Mouse (Mus musculus) MEL (cell line): ENCODE results near the gene Unc5cl. TPM values are rescaled to one million over a fixed set of nuclear protein-coding genes. Genes with fewer than 3 reads are reported as not detected.

Source experiments
- DNase-seq: peaks from one replicate; pipeline ENCODE4 v3.0.0; 2011; ENCODE audit warnings: low read depth, low spot score
- H3K27ac ChIP-seq: 2 replicates; pipeline ENCODE4 v1.5.1; 2012; ENCODE audit warnings: low read depth, mild to moderate bottlenecking, control low read depth, low read length, moderate library complexity; ENCODE audit not compliant: control insufficient read depth
- H3K27me3 ChIP-seq, 2 experiments: fragments of 150-350 bp in 1 of 2; sonication (generic) in 1 of 2; 2 replicates each; pipeline ENCODE4 v1.6.1; 2012; ENCODE audit warnings: low read length in 2 of 2, mild to moderate bottlenecking in 2 of 2, improper control_type of control experiment in 1 of 2, moderate library complexity in 1 of 2; ENCODE audit not compliant: insufficient read depth in 2 of 2, control insufficient read depth in 1 of 2
- H3K36me3 ChIP-seq, 2 experiments: 2 replicates each; pipeline ENCODE4 v1.6.1; 2012 to 2014; ENCODE audit warnings: low read length in 2 of 2, improper control_type of control experiment in 1 of 2, inconsistent platforms in 1 of 2, mild to moderate bottlenecking in 1 of 2; ENCODE audit not compliant: insufficient read depth in 2 of 2, control insufficient read depth in 1 of 2
- H3K4me1 ChIP-seq, 2 experiments: fragments of 150-350 bp in 1 of 2; sonication (generic) in 1 of 2; 2 replicates each; pipeline ENCODE4 v1.6.1; 2012; ENCODE audit warnings: low read length in 2 of 2, improper control_type of control experiment in 1 of 2, mild to moderate bottlenecking in 1 of 2; ENCODE audit not compliant: insufficient read depth in 2 of 2, control insufficient read depth in 1 of 2
- H3K4me3 ChIP-seq, 2 experiments: fragments of 150-350 bp in 1 of 2; sonication (generic) in 1 of 2; 2 replicates each; pipeline ENCODE4 v1.5.1; 2012; ENCODE audit warnings: low read depth in 2 of 2, low read length in 2 of 2, mild to moderate bottlenecking in 2 of 2, moderate library complexity in 2 of 2, control low read depth in 1 of 2, improper control_type of control experiment in 1 of 2; ENCODE audit not compliant: control insufficient read depth in 1 of 2, insufficient read depth in 1 of 2
- H3K79me2 ChIP-seq: 2 replicates; pipeline ENCODE4 v1.6.1; 2012; ENCODE audit warnings: mild to moderate bottlenecking, low read length, moderate library complexity; ENCODE audit not compliant: control insufficient read depth, poor library complexity, insufficient read depth
- H3K9ac ChIP-seq: 2 replicates; pipeline ENCODE4 v1.6.1; 2012; ENCODE audit warnings: low read depth, mild to moderate bottlenecking, control low read depth, low read length, moderate library complexity; ENCODE audit not compliant: control insufficient read depth, poor library complexity, severe bottlenecking
- H3K9me3 ChIP-seq: fragments of 150-350 bp; sonication (generic); replicated peaks from 2 replicates; pipeline ENCODE4 v1.6.1; 2012; ENCODE audit warnings: mild to moderate bottlenecking, low read length, improper control_type of control experiment, moderate library complexity; ENCODE audit not compliant: insufficient read depth
- CHD1 ChIP-seq: IDR thresholded peaks from 2 replicates; pipeline ENCODE4 v1.6.1; 2012; ENCODE audit warnings: low read depth, mild to moderate bottlenecking, inconsistent platforms, low read length, improper control_type of control experiment
- CHD2 ChIP-seq: IDR thresholded peaks from 2 replicates; pipeline ENCODE4 v1.6.1; 2011; ENCODE audit warnings: low read length, improper control_type of control experiment
- E2F4 ChIP-seq: IDR thresholded peaks from 2 replicates; pipeline ENCODE4 v1.6.1; 2011; ENCODE audit warnings: low read depth, low read length, improper control_type of control experiment, borderline replicate concordance
- EP300 ChIP-seq, 2 experiments: IDR thresholded peaks; 2 replicates each; pipeline ENCODE4 v1.6.1; 2011; ENCODE audit warnings: improper control_type of control experiment in 2 of 2, low read length in 2 of 2, low read depth in 1 of 2, mild to moderate bottlenecking in 1 of 2
- ETS1 ChIP-seq: IDR thresholded peaks from 2 replicates; pipeline ENCODE4 v1.6.1; 2012; ENCODE audit warnings: low read depth, mild to moderate bottlenecking, inconsistent platforms, low read length, improper control_type of control experiment, moderate library complexity
- GABPA ChIP-seq: IDR thresholded peaks from 2 replicates; pipeline ENCODE4 v1.6.1; 2012; ENCODE audit warnings: low read depth, mild to moderate bottlenecking, inconsistent platforms, low read length, improper control_type of control experiment, moderate library complexity
- GATA1 ChIP-seq: IDR thresholded peaks from 2 replicates; pipeline ENCODE4 v1.6.1; 2011; ENCODE audit warnings: low read depth, low read length, improper control_type of control experiment
- HCFC1 ChIP-seq: IDR thresholded peaks from 2 replicates; pipeline ENCODE4 v1.6.1; 2012; ENCODE audit warnings: low read depth, mild to moderate bottlenecking, inconsistent platforms, low read length, improper control_type of control experiment, moderate library complexity
- MAFK ChIP-seq: IDR thresholded peaks from 2 replicates; pipeline ENCODE4 v1.6.1; 2011; ENCODE audit warnings: low read depth, mild to moderate bottlenecking, low read length, improper control_type of control experiment, borderline replicate concordance
- MAX ChIP-seq: IDR thresholded peaks from 2 replicates; pipeline ENCODE4 v1.6.1; 2011; ENCODE audit warnings: low read length, improper control_type of control experiment
- MAZ ChIP-seq: IDR thresholded peaks from 2 replicates; pipeline ENCODE4 v1.6.1; 2012; ENCODE audit warnings: low read depth, mild to moderate bottlenecking, inconsistent platforms, low read length, improper control_type of control experiment
- MEF2A ChIP-seq: IDR thresholded peaks from 2 replicates; pipeline ENCODE4 v1.6.1; 2014; ENCODE audit warnings: low read depth, mild to moderate bottlenecking, inconsistent platforms, low read length, improper control_type of control experiment; ENCODE audit not compliant: poor library complexity, insufficient replicate concordance, severe bottlenecking; ENCODE audit errors: extremely low read depth
- MXI1 ChIP-seq: IDR thresholded peaks from 2 replicates; pipeline ENCODE4 v1.6.1; 2011; ENCODE audit warnings: mild to moderate bottlenecking, low read depth, low read length, improper control_type of control experiment
- NELFE ChIP-seq: IDR thresholded peaks from 2 replicates; pipeline ENCODE4 v1.6.1; 2011; ENCODE audit warnings: low read depth, low read length, improper control_type of control experiment
- NRF1 ChIP-seq: IDR thresholded peaks from 2 replicates; pipeline ENCODE4 v1.6.1; 2014; ENCODE audit warnings: low read depth, mild to moderate bottlenecking, inconsistent platforms, low read length, improper control_type of control experiment, moderate library complexity; ENCODE audit not compliant: poor library complexity, insufficient read depth, severe bottlenecking
- POLR2A ChIP-seq, 2 experiments: IDR thresholded peaks; 2 replicates each; pipeline ENCODE4 v1.6.1; 2011 to 2012; ENCODE audit warnings: low read length in 2 of 2, mild to moderate bottlenecking in 2 of 2, control low read depth in 1 of 2, improper control_type of control experiment in 1 of 2, low read depth in 1 of 2, moderate library complexity in 1 of 2; ENCODE audit not compliant: control insufficient read depth in 1 of 2, insufficient read depth in 1 of 2, poor library complexity in 1 of 2
- POLR2AphosphoS2 ChIP-seq: IDR thresholded peaks from 2 replicates; pipeline ENCODE4 v1.6.1; 2011; ENCODE audit warnings: low read length, improper control_type of control experiment
- POLR2AphosphoS5 ChIP-seq: IDR thresholded peaks from 2 replicates; pipeline ENCODE4 v1.6.1; 2012; ENCODE audit warnings: low read depth, borderline replicate concordance, mild to moderate bottlenecking, inconsistent platforms, low read length, moderate library complexity, mixed read lengths
- RCOR1 ChIP-seq: IDR thresholded peaks from 2 replicates; pipeline ENCODE4 v1.6.1; 2012; ENCODE audit warnings: low read depth, mild to moderate bottlenecking, inconsistent platforms, low read length, improper control_type of control experiment
- SIN3A ChIP-seq: IDR thresholded peaks from 2 replicates; pipeline ENCODE4 v1.6.1; 2012; ENCODE audit warnings: low read length, improper control_type of control experiment, inconsistent platforms
- TAL1 ChIP-seq: IDR thresholded peaks from 2 replicates; pipeline ENCODE4 v1.6.1; 2012; ENCODE audit warnings: mild to moderate bottlenecking, inconsistent platforms, low read length, moderate library complexity, mixed read lengths
- TBP ChIP-seq: IDR thresholded peaks from 2 replicates; pipeline ENCODE4 v1.8.0; 2011; ENCODE audit warnings: low read depth, low read length, improper control_type of control experiment
- TCF12 ChIP-seq: IDR thresholded peaks from 2 replicates; pipeline ENCODE4 v1.6.1; 2014; ENCODE audit warnings: low read depth, mild to moderate bottlenecking, inconsistent platforms, low read length, improper control_type of control experiment, moderate library complexity
- ZMIZ1 ChIP-seq: IDR thresholded peaks from 2 replicates; pipeline ENCODE4 v1.6.1; 2012; ENCODE audit warnings: low read depth, mild to moderate bottlenecking, inconsistent platforms, low read length, improper control_type of control experiment, moderate library complexity
- polyA plus RNA-seq, 2 experiments: library from polyadenylated mRNA; stranded (reverse) in 1 of 2; unstranded in 1 of 2; fragments of >175 nt in 1 of 2; fragments of >200 nt in 1 of 2; gene quantifications; 2 replicates each; pipeline versions ENCODE4 v1.2.1 to v1.2.4; 2012; ENCODE audit warnings: low replicate concordance in 2 of 2, low read depth in 1 of 2; ENCODE audit not compliant: insufficient read length in 2 of 2, insufficient read depth in 1 of 2, missing spikeins in 1 of 2
- total RNA-seq: library from RNA; depleted of rRNA; stranded (reverse); fragments of 300-350 nt; gene quantifications from 2 replicates; pipeline ENCODE4 v1.2.3, GENCODE M21; 2012

Unc5cl gene
- total and polyA plus RNA-seq, 3 experiments = 4.7 to 7.7 TPM; not detected in 1

DNA sequence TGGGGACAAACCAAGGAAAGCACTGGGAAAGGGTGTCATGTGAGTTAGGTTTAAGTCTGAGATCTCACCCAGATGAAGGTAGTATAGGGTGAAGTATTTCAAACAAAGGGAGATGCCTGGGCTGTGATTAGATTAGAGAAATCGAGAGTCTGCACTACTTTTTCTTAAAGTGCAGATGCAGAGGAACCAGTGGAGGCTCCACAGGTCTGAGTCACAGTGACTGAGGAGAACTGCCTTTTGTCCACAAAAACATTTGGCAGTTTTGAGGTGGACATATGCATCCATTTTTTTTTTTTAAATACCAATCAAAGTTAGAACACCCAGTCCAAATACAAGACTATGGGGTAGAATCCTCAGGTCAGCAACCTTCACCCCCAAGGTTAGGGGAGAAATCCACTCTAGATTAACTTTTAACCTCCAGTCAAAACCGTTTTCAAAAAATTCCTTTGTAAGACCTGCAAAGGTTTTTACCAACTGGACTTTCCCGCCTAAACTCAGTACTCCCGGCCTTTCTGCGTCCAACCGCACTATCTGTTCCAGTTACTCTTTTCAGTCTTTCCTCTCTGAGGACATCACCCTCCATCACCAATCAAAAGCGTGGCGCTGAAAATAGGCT is 46.7 kb upstream of the Unc5cl start:
- Histone ChIP-seq H3K27me3 (no peaks in the 10 kb centered on the region), H3K4me1 (peaks cover 7 to 24% of the 10 kb centered on the region in 2 experiments), H3K4me3 (peak overlapping the region; percentile 65 to 84), H3K79me2 (peaks cover 63% of the 10 kb centered on the region), H3K9ac (peak overlapping the region; percentile 98), H3K9me3 (no peaks in the 10 kb centered on the region), H3K27ac (peak overlapping the region; percentile 100), H3K36me3 (peaks cover 4 to 50% of the 10 kb centered on the region in 2 experiments; a peak in 3 of 4 replicates)
- peak; percentile 45; the same call in 1 of the 2 replicates for TF ChIP-seq CHD1
- TF ChIP-seq E2F4 = peak; percentile 80
- TF ChIP-seq TCF12 = no peak
- TF ChIP-seq MAX = 0 out of 2 replicates have a peak, but pooled peaks have one; percentile 26
- peak; percentile 47 for DNase-seq

DNA sequence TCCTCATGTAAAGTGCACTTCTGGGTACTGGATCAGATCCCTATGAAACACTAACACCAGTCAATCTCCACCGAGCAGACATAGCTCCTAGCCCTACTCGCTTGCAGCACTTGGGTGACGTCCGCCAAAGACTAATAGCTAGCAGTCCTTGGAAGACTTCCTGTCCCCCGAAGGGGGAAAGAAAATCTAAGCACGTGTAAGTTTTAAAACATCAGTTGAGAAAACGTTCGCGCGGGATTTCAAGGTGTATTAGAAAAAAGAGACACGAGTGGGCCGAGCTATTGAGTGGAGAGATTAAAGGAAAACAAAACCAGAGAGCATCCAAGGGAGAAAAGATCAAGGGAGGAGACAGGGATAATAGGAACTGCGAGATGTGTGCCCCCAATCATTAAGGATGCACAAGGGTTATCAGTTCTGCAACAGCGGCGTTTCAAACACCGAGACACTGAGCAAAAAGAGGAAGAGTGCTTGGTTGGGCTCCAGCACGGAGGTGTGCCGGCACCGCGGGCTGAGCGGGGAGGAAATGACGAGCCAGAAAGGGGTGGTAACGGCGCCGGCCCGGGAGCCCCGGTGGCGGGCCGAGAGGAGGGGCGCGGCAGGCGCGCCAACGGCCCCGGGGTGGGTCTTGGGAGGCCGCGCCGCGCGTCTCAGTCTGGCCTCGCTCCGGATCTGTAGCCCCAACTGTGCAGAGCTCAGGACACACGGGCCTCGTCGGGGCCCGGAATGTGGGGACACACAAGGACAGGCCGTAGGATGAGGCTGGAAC is 46.0 kb upstream of the Unc5cl start:
- peak overlapping the region; percentile 98 for H3K9ac ChIP-seq
- DNase-seq = peak; percentile 95
- TF ChIP-seq MEF2A = no peak
- TF ChIP-seq EP300 (IDR thresholded peaks at IDR 0.05; ENCODE audit: low read depth in 1 of 2, low read length in 2 of 2) = peak; percentile 47 to 80; a peak in 2 of 4 replicates
- peak; percentile 35; the same call in 1 of the 2 replicates for TF ChIP-seq NRF1
- peak; percentile 68; the same call in 1 of the 2 replicates for TF ChIP-seq POLR2AphosphoS2
- peak; percentile 38; the same call in 1 of the 2 replicates for TF ChIP-seq NELFE
- no peak; the same call in 1 of the 2 replicates for TF ChIP-seq TBP
- no peak for TF ChIP-seq GABPA
- TF ChIP-seq GATA1 = peak; percentile 84
- peak; percentile 82 for TF ChIP-seq TCF12
- peak; percentile 73 for TF ChIP-seq HCFC1
- 0 out of 2 replicates have a peak, but pooled peaks have one; percentile 49 for TF ChIP-seq RCOR1
- no peak for TF ChIP-seq MAFK
- TF ChIP-seq E2F4 = peak; percentile 82
- peak; percentile 80 for TF ChIP-seq ETS1
- TF ChIP-seq SIN3A = peak; percentile 83
- 0 out of 2 replicates have a peak, but pooled peaks have one; percentile 42 for TF ChIP-seq MAZ
- peak; percentile 75; the same call in 1 of the 2 replicates for TF ChIP-seq MXI1
- TF ChIP-seq ZMIZ1 = peak; percentile 71; the same call in 1 of the 2 replicates
- TF ChIP-seq POLR2AphosphoS5 = peak; percentile 22; the same call in 1 of the 2 replicates
- TF ChIP-seq POLR2A (IDR thresholded peaks at IDR 0.05; ENCODE audit: control insufficient read depth in 1 of 2, insufficient read depth in 1 of 2, low read depth in 1 of 2, low read length in 2 of 2, poor library complexity in 1 of 2) = peak in 1 of 2 experiments; percentile 65; a peak in 2 of 4 replicates
- TF ChIP-seq CHD2 = no peak
- peak; percentile 68; the same call in 1 of the 2 replicates for TF ChIP-seq CHD1
- TF ChIP-seq TAL1 = peak; percentile 88
- TF ChIP-seq, all 39 proteins: peak for 18
- H3K4me3 ChIP-seq = peak overlapping the region; percentile 71 to 84
- peaks cover 62% of the 10 kb centered on the region for H3K79me2 ChIP-seq
- H3K27me3 ChIP-seq = no peaks in the 10 kb centered on the region
- H3K27ac ChIP-seq = peak overlapping the region; percentile 100
- no peaks in the 10 kb centered on the region for H3K9me3 ChIP-seq
- peaks cover 4 to 49% of the 10 kb centered on the region in 2 experiments; a peak in 3 of 4 replicates for H3K36me3 ChIP-seq
- H3K4me1 ChIP-seq = peaks cover 7 to 24% of the 10 kb centered on the region in 2 experiments
